Mouse (Mus musculus): ENCODE data around the gene Kif3b.

DNA sequence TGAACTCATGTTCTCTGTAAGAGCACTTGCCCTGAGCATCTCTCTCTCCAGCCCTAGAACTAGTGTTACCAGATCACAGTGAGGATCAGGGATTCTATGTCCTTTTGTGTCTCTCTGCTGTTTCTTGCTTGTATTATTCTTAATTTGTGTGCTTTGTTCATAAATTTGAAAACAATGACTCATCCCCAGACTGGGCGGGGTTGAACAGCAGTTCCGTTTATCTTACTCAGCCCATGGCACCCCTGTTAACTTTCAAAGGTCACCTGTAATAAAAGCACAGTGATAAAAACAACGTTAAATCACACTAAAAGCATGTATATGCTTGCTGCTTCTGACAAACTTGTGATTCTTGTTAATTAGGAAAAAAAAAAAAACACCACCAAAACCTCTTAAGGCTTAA lies 51.4 kb downstream of the Kif3b start:
- no peak for TF ChIP-seq GATA1 (IDR thresholded peaks at IDR 0.05; ENCODE audit: borderline replicate concordance, low read length)
- no peak for TF ChIP-seq FLI1 (IDR thresholded peaks at IDR 0.05; ENCODE audit: low read length)
